Comparison of ENCODE assay signal across 8 mouse cellular contexts in the genomic region with DNA sequence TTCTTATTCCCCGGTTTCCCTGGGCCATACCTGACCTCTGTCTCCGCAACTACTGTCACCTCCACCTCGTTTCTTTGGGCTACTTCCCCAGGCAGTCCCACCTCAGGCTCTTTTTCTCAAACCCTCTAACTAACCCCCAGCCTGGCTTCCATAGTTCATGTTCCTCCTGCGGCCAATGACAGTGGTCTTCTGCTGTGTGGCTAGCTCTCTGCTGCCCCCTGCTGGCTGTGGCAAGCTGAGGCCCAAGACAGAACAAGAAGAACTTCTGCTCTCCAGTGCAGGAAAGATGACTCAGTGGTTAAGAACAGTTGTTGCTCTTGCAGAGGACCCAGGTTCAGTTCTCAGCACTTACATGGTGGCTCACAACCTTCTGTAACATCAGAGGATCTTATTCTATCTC. TPM values are rescaled to one million over a fixed set of nuclear protein-coding genes. Genes with fewer than 3 reads are reported as not detected.
DNase-seq lines count a peak whose midpoint lies in the region; ATAC-seq and TF ChIP-seq lines count a peak whose summit lies in the region.
"Not testable (repeated sequence)": the region's sequence is repeated elsewhere in the genome, so short reads cannot be mapped to it uniquely, and the experiment has no call there.

No protein-coding gene starts in this region.

- H3K9me3 ChIP-seq in forebrain, embryonic 12.5 days; heart, embryonic 13.5 days; hindbrain, embryonic 16.5 days (ENCODE audit: control insufficient read depth, low read length); kidney, postnatal 0 days (replicated peaks; ENCODE audit: low read length); lung, embryonic 14.5 days (ENCODE audit: low read depth, low read length); midbrain, embryonic 14.5 days (ENCODE audit: control insufficient read depth, low read length): not testable (repeated sequence)

- DNase-seq in kidney, postnatal 0 days (ENCODE audit: low spot score); lung, embryonic 14.5 days; midbrain, embryonic 14.5 days: not testable (repeated sequence)

- WGBS in forebrain, embryonic 12.5 days, result no CpG with 5 or more reads among the region's 4 CpGs
- no CpG with 5 or more reads among the region's 4 CpGs for WGBS in heart, embryonic 13.5 days
- no CpG with 5 or more reads among the region's 4 CpGs for WGBS in hindbrain, embryonic 16.5 days
- no CpG with 5 or more reads among the region's 4 CpGs for WGBS in kidney, postnatal 0 days
- no CpG with 5 or more reads among the region's 4 CpGs for WGBS in lung, embryonic 14.5 days
- WGBS in midbrain, embryonic 14.5 days, result no CpG with 5 or more reads among the region's 4 CpGs

- not testable (repeated sequence) for H3K27ac ChIP-seq in forebrain, embryonic 12.5 days; heart, embryonic 13.5 days (replicated peaks); hindbrain, embryonic 16.5 days (ENCODE audit: low read depth, low read length); kidney, postnatal 0 days; lung, embryonic 14.5 days (ENCODE audit: low read depth); midbrain, embryonic 14.5 days (replicated peaks; ENCODE audit: low read depth, low read length)

- ATAC-seq in cerebellum, adult (ENCODE audit: insufficient number of reproducible peaks, low FRiP score, low TSS enrichment), result peak; percentile 74
- ATAC-seq in forebrain, embryonic 12.5 days (ENCODE audit: low FRiP score), result peak; percentile 71
- ATAC-seq in heart, embryonic 13.5 days (ENCODE audit: extremely low read depth, insufficient number of reproducible peaks, low FRiP score, low TSS enrichment), result peak; percentile 41; the same call in 1 of the 2 replicates
- peak; percentile 67 for ATAC-seq in hindbrain, embryonic 16.5 days
- ATAC-seq in kidney, postnatal 0 days (replicated peaks; ENCODE audit: low FRiP score, low read depth), result peak; percentile 45; the same call in 1 of the 2 replicates
- peak; percentile 74; the same call in 1 of the 2 replicates for ATAC-seq in lung, embryonic 14.5 days (ENCODE audit: insufficient read depth)
- ATAC-seq in midbrain, embryonic 14.5 days (ENCODE audit: low FRiP score, low TSS enrichment), result peak; percentile 57; the same call in 1 of the 2 replicates
- ATAC-seq in neutrophil, adult 5-6 weeks (ENCODE audit: extremely low read depth, insufficient number of reproducible peaks, low FRiP score, poor library complexity, severe bottlenecking), result peak; percentile 83

- not testable (repeated sequence) for H3K9ac ChIP-seq in forebrain, embryonic 12.5 days; heart, embryonic 13.5 days; hindbrain, embryonic 16.5 days (ENCODE audit: low read depth, low read length); kidney, postnatal 0 days (ENCODE audit: low read depth, low read length); lung, embryonic 14.5 days; midbrain, embryonic 14.5 days (replicated peaks; ENCODE audit: low read length)

- not testable (repeated sequence) for H3K4me1 ChIP-seq in forebrain, embryonic 12.5 days; heart, embryonic 13.5 days; hindbrain, embryonic 16.5 days (ENCODE audit: control insufficient read depth, insufficient read depth, low read depth, low read length); kidney, postnatal 0 days (replicated peaks; ENCODE audit: insufficient read depth, low read length); lung, embryonic 14.5 days (ENCODE audit: insufficient read depth); midbrain, embryonic 14.5 days (ENCODE audit: control insufficient read depth, insufficient read depth, low read length)

- H3K4me3 ChIP-seq in forebrain, embryonic 12.5 days (replicated peaks); heart, embryonic 13.5 days; hindbrain, embryonic 16.5 days (ENCODE audit: low read length); kidney, postnatal 0 days (replicated peaks; ENCODE audit: low read depth, low read length); lung, embryonic 14.5 days (ENCODE audit: low read depth, low read length); midbrain, embryonic 14.5 days (replicated peaks; ENCODE audit: low read depth, low read length): not testable (repeated sequence)

- not testable (repeated sequence) for H3K36me3 ChIP-seq in forebrain, embryonic 12.5 days (replicated peaks); heart, embryonic 13.5 days; hindbrain, embryonic 16.5 days (ENCODE audit: control insufficient read depth, insufficient read depth, low read length); kidney, postnatal 0 days (ENCODE audit: insufficient read depth, low read length); lung, embryonic 14.5 days (ENCODE audit: insufficient read depth); midbrain, embryonic 14.5 days (ENCODE audit: control insufficient read depth, insufficient read depth, low read length)

- not testable (repeated sequence) for H3K27me3 ChIP-seq in forebrain, embryonic 12.5 days; heart, embryonic 13.5 days (replicated peaks); hindbrain, embryonic 16.5 days (replicated peaks; ENCODE audit: control insufficient read depth, insufficient read depth, low read length); kidney, postnatal 0 days (ENCODE audit: insufficient read depth, low read length); lung, embryonic 14.5 days (ENCODE audit: insufficient read depth, low read length); midbrain, embryonic 14.5 days (ENCODE audit: control insufficient read depth, insufficient read depth, low read length)

- TF ChIP-seq CTCF in kidney, postnatal 0 days (IDR thresholded peaks at IDR 0.05; ENCODE audit: low read depth); lung, embryonic 14.5 days (IDR thresholded peaks at IDR 0.05; ENCODE audit: low read depth): not testable (repeated sequence)

- not testable (repeated sequence) for H3K4me2 ChIP-seq in forebrain, embryonic 12.5 days; heart, embryonic 13.5 days; hindbrain, embryonic 16.5 days (ENCODE audit: low read length); kidney, postnatal 0 days (ENCODE audit: low read length); lung, embryonic 14.5 days; midbrain, embryonic 14.5 days (ENCODE audit: low read length)

RNA-seq across cellular contexts. Expression of gene Dynlt1b, which starts 43.0 kb away (rescaled TPM):
- polyA plus RNA-seq in forebrain, embryonic 12.5 days (2016; fragmentation: Nextera tagmentation; extraction: Ambion mirVana), result 683 and 693 TPM in 2 replicates
- 393 and 431 TPM in 2 replicates for polyA plus RNA-seq in heart, embryonic 13.5 days (2015; fragmentation: Nextera tagmentation; extraction: Ambion mirVana)
- 1,010 and 1,046 TPM in 2 replicates for polyA plus RNA-seq in hindbrain, embryonic 16.5 days (2015; fragmentation: Nextera tagmentation; extraction: Ambion mirVana)
- 569 and 632 TPM in 2 replicates for polyA plus RNA-seq in kidney, postnatal 0 days (2015; fragmentation: Nextera tagmentation; extraction: Ambion mirVana)
- 579 and 584 TPM in 2 replicates for polyA plus RNA-seq in lung, embryonic 14.5 days (2014; fragmentation: Nextera tagmentation; extraction: Ambion mirVana)
- polyA plus RNA-seq in midbrain, embryonic 14.5 days (2014; fragmentation: Nextera tagmentation; extraction: Ambion mirVana), result 1,329 and 1,495 TPM in 2 replicates
- 180 and 185 TPM in 2 replicates for total RNA-seq in neutrophil, adult 5-6 weeks (2017)
